Mouse (Mus musculus) stomach, adult 2 months (tissue): ENCODE measurements around the gene Padi6. TPM values are rescaled to one million over a fixed set of nuclear protein-coding genes. Genes with fewer than 3 reads are reported as not detected.

Source experiments
- polyA plus RNA-seq: library from polyadenylated mRNA; depleted of rRNA; stranded (reverse); fragments of >200 nt; gene quantifications from 2 replicates; pipeline ENCODE4 v1.2.3, GENCODE M21; 2012; rRNA removed

Gene Padi6
- not detected in 2 replicates for polyA plus RNA-seq

GRCm38 (mm10) chr4:140742543-140742942 is at the start of gene Padi6:
Gene Padi6, minus strand, starts transcription at chr4:140742643.

GRCm38 (mm10) chr4:140774025-140774800 is 31.8 kb upstream of the Padi6 start, which contains the start of gene Padi4:
Gene Padi4, minus strand, starts transcription at chr4:140774236.

GRCm38 (mm10) chr4:140700269-140701018 is 42.0 kb downstream of the Padi6 start, which contains the start of gene Rcc2:
Gene Rcc2, plus strand, starts transcription at chr4:140700541.

Other genes with a start within 250 kb of the Padi6 start
- 16.2 and 17.3 TPM in 2 replicates for gene Arhgef10l, start 76.6 kb downstream of the Padi6 start, polyA plus RNA-seq
- 26.9 and 27.2 TPM in 2 replicates for gene Rcc2, start 42.1 kb downstream of the Padi6 start, polyA plus RNA-seq
- 1.7 and 2.8 TPM in 2 replicates for gene Padi4, start 31.6 kb upstream of the Padi6 start, polyA plus RNA-seq
- 0.09 TPM in 1 of 2 replicates, not detected in the other for gene Padi3, start 68.0 kb upstream of the Padi6 start, polyA plus RNA-seq
- 1.5 and 2.0 TPM in 2 replicates for gene Padi1, start 103.1 kb upstream of the Padi6 start, polyA plus RNA-seq
- gene Padi2, start 163.7 kb upstream of the Padi6 start, polyA plus RNA-seq, result 1.1 and 2.2 TPM in 2 replicates
- 118 and 191 TPM in 2 replicates for gene Sdhb, start 218.6 kb upstream of the Padi6 start, polyA plus RNA-seq
- 46.3 and 68.4 TPM in 2 replicates for gene Atp13a2, start 244.2 kb upstream of the Padi6 start, polyA plus RNA-seq